Mouse (Mus musculus) liver, embryonic 14.5 days (tissue): ENCODE data around the gene Cnnm3. TPM values are rescaled to one million over a fixed set of nuclear protein-coding genes. Genes with fewer than 3 reads are reported as not detected.
A peak's percentile ranks its signal among the peaks of the same experiment; 100 is the strongest.

Experiments
- ATAC-seq: fragments of 200-750 bp; cut with Nextera tagmentation; 2 replicates; pipeline ENCODE4 v1.8.0; 2017; ENCODE audit warnings: moderate number of reproducible peaks, mild to moderate bottlenecking, moderate library complexity; ENCODE audit not compliant: insufficient read depth
- DNase-seq, 3 experiments: peaks; one replicate each; pipeline ENCODE4 v3.0.0-alpha.2; 2012 to 2013; ENCODE audit warnings: low read depth in 3 of 3, low spot score in 3 of 3
- H3K27ac ChIP-seq: fragments of 300-500 bp; sonication (generic); 2 replicates; pipeline ENCODE4 v1.5.1; 2014; ENCODE audit warnings: moderate library complexity, mild to moderate bottlenecking, control low read depth, inconsistent platforms
- H3K27me3 ChIP-seq: fragments of 300-500 bp; sonication (generic); 2 replicates; pipeline ENCODE4 v1.6.1; 2014; ENCODE audit warnings: mild to moderate bottlenecking, low read length, moderate library complexity; ENCODE audit not compliant: control insufficient read depth, insufficient read depth
- H3K36me3 ChIP-seq: fragments of 300-500 bp; sonication (generic); replicated peaks from 2 replicates; pipeline ENCODE4 v1.6.1; 2014; ENCODE audit warnings: low read depth; ENCODE audit not compliant: control insufficient read depth, insufficient read depth
- H3K4me1 ChIP-seq, 2 experiments: fragments of 200-500 bp in 1 of 2; fragments of 300-500 bp in 1 of 2; sonication (generic) in 1 of 2; replicated peaks; 2 replicates each; pipeline ENCODE4 v1.6.1; 2012 to 2014; ENCODE audit warnings: antibody characterized with exemption in 1 of 2, inconsistent platforms in 1 of 2, low read length in 1 of 2; ENCODE audit not compliant: control insufficient read depth in 2 of 2, insufficient read depth in 2 of 2
- H3K4me2 ChIP-seq: fragments of 300-500 bp; sonication (generic); 2 replicates; pipeline ENCODE4 v1.6.1; 2014; ENCODE audit warnings: low read depth, mild to moderate bottlenecking, control low read depth, moderate library complexity
- H3K4me3 ChIP-seq, 2 experiments: fragments of 200-500 bp in 1 of 2; fragments of 300-500 bp in 1 of 2; sonication (generic) in 1 of 2; 2 replicates each; pipeline ENCODE4 v1.5.1; 2012 to 2014; ENCODE audit warnings: low read depth in 2 of 2, low read length in 2 of 2, mild to moderate bottlenecking in 2 of 2, control low read depth in 1 of 2, inconsistent platforms in 1 of 2, moderate library complexity in 1 of 2; ENCODE audit not compliant: insufficient read depth in 1 of 2
- H3K9ac ChIP-seq: fragments of 300-500 bp; sonication (generic); replicated peaks from 2 replicates; pipeline ENCODE4 v1.6.1; 2014; ENCODE audit warnings: mild to moderate bottlenecking, control low read depth, moderate library complexity
- H3K9me3 ChIP-seq: fragments of 300-500 bp; sonication (generic); 2 replicates; pipeline ENCODE4 v1.6.1; 2016; ENCODE audit warnings: low read length, mixed read lengths; ENCODE audit not compliant: control insufficient read depth
- CTCF ChIP-seq: IDR thresholded peaks from 2 replicates; pipeline ENCODE4 v1.5.1; 2016; ENCODE audit warnings: antibody characterized with exemption, low read depth, control low read depth
- EP300 ChIP-seq: IDR thresholded peaks from 2 replicates; pipeline ENCODE4 v1.6.1; 2016; ENCODE audit warnings: antibody characterized with exemption, low read depth
- WGBS: fragments of 180-500 bp; shearing (Covaris S2); extraction: QIAGEN DNeasy Blood & Tissue Kit; methylation state at CpG from one replicate; pipeline ENCODE4 v1.1.7; 2014; ENCODE audit not compliant: insufficient replicate concordance; 5-methylcytosine and 5-hydroxymethylcytosine counted together
- polyA plus RNA-seq, 2 experiments: library from polyadenylated mRNA; depleted of rRNA in 1 of 2; stranded (reverse) in 1 of 2; unstranded in 1 of 2; fragments of >200 nt; fragmentation: Nextera tagmentation in 1 of 2; extraction: Ambion mirVana in 1 of 2; gene quantifications; 2 replicates each; pipeline versions ENCODE4 v1.2.1 to v1.2.3; 2012 to 2014

The Cnnm3 gene
- polyA plus RNA-seq, 2 experiments: 0.86 to 3.7 TPM

GRCm38 (mm10) chr1:36538727-36539126 lies 27.1 kb downstream of the Cnnm3 start:
- Histone ChIP-seq H3K4me3 (no peak overlapping the region), H3K9me3 (no peaks in the 10 kb centered on the region), H3K27ac (no peak overlapping the region), H3K27me3 (no peaks in the 10 kb centered on the region), H3K36me3 (no peaks in the 10 kb centered on the region), H3K4me1 (no peaks in the 10 kb centered on the region; a peak in 1 of 4 replicates), H3K4me2 (no peak overlapping the region), H3K9ac (no peak overlapping the region)
- no peak for DNase-seq
- TF ChIP-seq CTCF: no peak
- no peak for TF ChIP-seq EP300
- 63% methylated on average over 4 of the region's 4 CpGs for WGBS
- ATAC-seq: no peak

GRCm38 (mm10) chr1:36539186-36539585 lies 27.5 kb downstream of the Cnnm3 start, which contains the start of gene Gm42417:
Gm42417 (minus strand) TSS chr1:36539429.
- DNase-seq (peak in 1 of 3 experiments; percentile 36), ATAC-seq (peak; percentile 78)
- Histone ChIP-seq H3K4me1 (no peaks in the 10 kb centered on the region; a peak in 1 of 4 replicates), H3K27ac (no peak within 1 kb of the TSS), H3K9ac (no peak within 1 kb of the TSS), H3K27me3 (no peaks in the 10 kb centered on the region), H3K36me3 (no peaks in the 10 kb centered on the region), H3K9me3 (no peaks in the 10 kb centered on the region), H3K4me2 (no peak within 1 kb of the TSS), H3K4me3 (no peak within 1 kb of the TSS)
- WGBS: 71% methylated on average over 9 of the region's 9 CpGs
- TF ChIP-seq EP300 (no peak), CTCF (peak; percentile 5; the same call in 1 of the 2 replicates)

GRCm38 (mm10) chr1:36540132-36540531 lies 28.5 kb downstream of the Cnnm3 start:
- Histone ChIP-seq H3K4me2 (no peak overlapping the region), H3K36me3 (no peaks in the 10 kb centered on the region), H3K4me1 (no peaks in the 10 kb centered on the region; a peak in 1 of 4 replicates), H3K9me3 (no peaks in the 10 kb centered on the region), H3K4me3 (no peak overlapping the region), H3K27ac (no peak overlapping the region), H3K27me3 (no peaks in the 10 kb centered on the region), H3K9ac (no peak overlapping the region)
- DNase-seq (no peak), ATAC-seq (no peak)
- WGBS: 80% methylated on average over 11 of the region's 11 CpGs
- no peak for TF ChIP-seq CTCF
- no peak for TF ChIP-seq EP300

- WGBS: 86% methylated on average over 12 of the region's 12 CpGs
- H3K4me3 ChIP-seq: no peak overlapping the region
- H3K27ac ChIP-seq: no peak overlapping the region
- no peaks in the 10 kb centered on the region for H3K27me3 ChIP-seq
- ATAC-seq (no peak), DNase-seq (no peak)
- peaks cover 0 to 2% of the 10 kb centered on the region in 2 experiments; a peak in 2 of 4 replicates for H3K4me1 ChIP-seq
- H3K9me3 ChIP-seq: no peaks in the 10 kb centered on the region
- no peaks in the 10 kb centered on the region for H3K36me3 ChIP-seq
- no peak overlapping the region for H3K4me2 ChIP-seq
- no peak overlapping the region for H3K9ac ChIP-seq
- TF ChIP-seq EP300 (no peak), CTCF (no peak)
Observed at GRCm38 (mm10) chr1:36540807-36541206, 29.1 kb downstream of the Cnnm3 start.

GRCm38 (mm10) chr1:36541844-36542243 lies 30.2 kb downstream of the Cnnm3 start:
- no peak overlapping the region for H3K4me3 ChIP-seq
- no peaks in the 10 kb centered on the region for H3K36me3 ChIP-seq
- H3K4me1 ChIP-seq: peaks cover 6% of the 10 kb centered on the region in 2 experiments
- TF ChIP-seq CTCF (no peak), EP300 (no peak)
- 83% methylated on average over 16 of the region's 16 CpGs for WGBS
- no peak overlapping the region for H3K9ac ChIP-seq
- no peaks in the 10 kb centered on the region for H3K27me3 ChIP-seq
- H3K9me3 ChIP-seq: no peaks in the 10 kb centered on the region
- H3K27ac ChIP-seq: no peak overlapping the region
- DNase-seq (no peak), ATAC-seq (no peak)
- H3K4me2 ChIP-seq: no peak overlapping the region
